Mouse (Mus musculus) heart, adult 2 months (tissue): ENCODE measurements around the gene Myh14. TPM values are rescaled to one million over a fixed set of nuclear protein-coding genes. Genes with fewer than 3 reads are reported as not detected.
"Not testable (repeated sequence)": the region's sequence is repeated elsewhere in the genome, so short reads cannot be mapped to it uniquely, and the experiment has no call there.

Source experiments
- DNase-seq, 2 experiments: peaks; one replicate each; pipeline ENCODE4 v3.0.0; 2021
- H3K27ac ChIP-seq: fragments of 200-600 bp; 2 replicates; pipeline ENCODE4 v1.8.1; 2022
- H3K27me3 ChIP-seq: fragments of 200-500 bp; 2 replicates; pipeline ENCODE4 v1.6.1; 2012; ENCODE audit warnings: mild to moderate bottlenecking, low read length, inconsistent platforms, mixed read lengths; ENCODE audit not compliant: control insufficient read depth, insufficient read depth
- H3K36me3 ChIP-seq: fragments of 200-500 bp; 2 replicates; pipeline ENCODE4 v1.6.1; 2012; ENCODE audit warnings: low read length, inconsistent platforms; ENCODE audit not compliant: control insufficient read depth, insufficient read depth
- H3K4me1 ChIP-seq: fragments of 200-500 bp; 2 replicates; pipeline ENCODE4 v1.6.1; 2011; ENCODE audit warnings: low read length; ENCODE audit not compliant: control insufficient read depth, insufficient read depth
- H3K4me3 ChIP-seq: fragments of 200-600 bp; 2 replicates; pipeline ENCODE4 v1.8.1; 2022
- H3K79me2 ChIP-seq: fragments of 200-500 bp; replicated peaks from 2 replicates; pipeline ENCODE4 v1.6.1; 2012; ENCODE audit warnings: mild to moderate bottlenecking, inconsistent platforms, low read length, moderate library complexity, mixed read lengths; ENCODE audit not compliant: control insufficient read depth, insufficient read depth
- H3K9ac ChIP-seq: fragments of 200-500 bp; 2 replicates; pipeline ENCODE4 v1.6.1; 2012; ENCODE audit warnings: low read depth, mild to moderate bottlenecking, control low read depth, inconsistent platforms, low read length, mixed read lengths
- CTCF ChIP-seq: fragments of 200-600 bp; IDR thresholded peaks from 2 replicates; pipeline ENCODE4 v1.8.1; 2022; ENCODE audit warnings: antibody characterized with exemption, mild to moderate bottlenecking, moderate library complexity
- EP300 ChIP-seq: fragments of 200-500 bp; IDR thresholded peaks from 2 replicates; pipeline ENCODE4 v1.6.1; 2011; ENCODE audit warnings: low read depth, low read length, control low read depth; ENCODE audit not compliant: insufficient read depth
- POLR2A ChIP-seq: fragments of 200-500 bp; IDR thresholded peaks from 2 replicates; pipeline ENCODE4 v1.6.1; 2011; ENCODE audit warnings: mild to moderate bottlenecking, low read depth, low read length, control low read depth; ENCODE audit not compliant: insufficient read depth
- WGBS: fragments of 180-500 bp; shearing (Covaris S2); methylation state at CpG from one replicate; pipeline ENCODE4 v1.1.7; 2018; 5-methylcytosine and 5-hydroxymethylcytosine counted together
- intact Hi-C: fragments of 180-260 bp; cut with DNase I; formaldehyde crosslinking; loops from one replicate; pipeline ENCODE4 v1.15.1; 2025
- long read RNA-seq: library from polyadenylated mRNA; stranded (forward); transcript quantifications from one replicate; pipeline ENCODE4 v2.0.0, GENCODE M21; 2021
- polyA plus RNA-seq: library from polyadenylated mRNA; depleted of rRNA; stranded (reverse); fragments of >200 nt; gene quantifications from 2 replicates; pipeline ENCODE4 v1.2.3, GENCODE M21; 2012; rRNA removed
- total RNA-seq, 2 experiments: library from RNA; stranded (reverse); gene quantifications; 2 replicates each; pipeline ENCODE4 v1.2.3; 2021

The Myh14 gene
- 10 to 100 TPM; 79.4 to 96.6 TPM for total RNA-seq
- polyA plus RNA-seq = 23.1 and 24.8 TPM in 2 replicates
- long read RNA-seq, full-length matches to known transcripts = 3 of 71 reads
- long read RNA-seq, partial matches to known transcripts = 25 of 71 reads
- long read RNA-seq, other reads (novel, unspliced or antisense) = 43 of 71 reads

DNA sequence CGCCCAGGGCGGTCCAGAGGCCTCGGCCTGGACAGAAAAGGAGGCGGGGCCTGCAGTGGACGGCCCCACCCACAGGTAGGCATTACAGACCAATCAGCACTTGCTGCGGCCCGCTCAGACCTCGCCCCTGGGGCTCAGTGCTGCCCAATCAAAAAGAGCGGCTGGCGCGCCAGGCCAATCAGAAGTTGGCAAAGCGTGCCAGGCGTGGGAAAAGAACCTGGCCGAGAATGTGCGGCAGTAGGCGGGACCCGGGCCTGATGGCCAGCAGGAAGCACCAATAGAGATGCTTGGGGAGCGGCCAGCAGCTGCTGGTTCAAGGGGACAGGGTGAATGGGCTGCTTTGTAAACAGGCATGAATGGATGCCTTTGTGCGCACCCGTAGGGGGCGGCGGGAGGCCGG lies at the start of gene Myh14:
Gene Myh14, minus strand, starts transcription at position 41 of the 400 bp plus-strand sequence.
- peak; percentile 80 to 90 for DNase-seq
- Histone ChIP-seq H3K4me3 (peak within 1 kb of the TSS; percentile 41), H3K9ac (peak within 1 kb of the TSS; percentile 69), H3K4me1 (no peaks in the 10 kb centered on the region), H3K36me3 (no peaks in the 10 kb centered on the region), H3K79me2 (no peaks in the 10 kb centered on the region), H3K27ac (peak within 1 kb of the TSS; percentile 77), H3K27me3 (no peaks in the 10 kb centered on the region)
- intact Hi-C loops = no loop called here
- TF ChIP-seq POLR2A (no peak), CTCF (peak; percentile 17; the same call in 1 of the 2 replicates)
- 2% methylated on average over 23 of the region's 23 CpGs for WGBS

DNA sequence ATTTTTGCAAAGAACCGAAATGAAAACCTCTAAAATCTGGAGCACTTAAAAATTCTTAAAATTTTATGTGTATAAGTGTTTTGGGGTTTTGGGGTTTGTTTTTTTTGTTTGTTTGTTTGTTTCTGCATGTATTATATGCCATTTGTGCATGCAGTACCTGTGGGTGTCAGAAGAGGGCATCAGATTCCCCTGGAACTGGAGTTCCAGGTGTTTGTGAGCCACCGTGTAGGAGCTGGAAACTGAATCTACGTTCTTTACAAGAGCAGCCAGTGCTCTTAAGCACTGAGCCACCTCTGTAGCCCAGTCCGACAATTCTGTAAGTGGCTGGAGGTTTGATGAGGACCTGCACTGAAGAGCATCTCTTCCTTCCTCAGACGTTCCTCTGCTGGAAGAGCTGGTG lies 39.2 kb upstream of the Myh14 start:
- no peak for DNase-seq
- H3K4me1 ChIP-seq = no peaks in the 10 kb centered on the region
- TF ChIP-seq POLR2A (no peak), CTCF (0 out of 2 replicates have a peak, but pooled peaks have one; percentile 6), EP300 (no peak)
- no peak overlapping the region for H3K27ac ChIP-seq
- H3K79me2 ChIP-seq = no peaks in the 10 kb centered on the region
- no peaks in the 10 kb centered on the region for H3K27me3 ChIP-seq
- no peaks in the 10 kb centered on the region for H3K36me3 ChIP-seq
- no peak overlapping the region for H3K4me3 ChIP-seq
- WGBS = 85% methylated on average over 5 of the region's 5 CpGs
- intact Hi-C loops = no loop called here
- H3K9ac ChIP-seq = no peak overlapping the region

DNA sequence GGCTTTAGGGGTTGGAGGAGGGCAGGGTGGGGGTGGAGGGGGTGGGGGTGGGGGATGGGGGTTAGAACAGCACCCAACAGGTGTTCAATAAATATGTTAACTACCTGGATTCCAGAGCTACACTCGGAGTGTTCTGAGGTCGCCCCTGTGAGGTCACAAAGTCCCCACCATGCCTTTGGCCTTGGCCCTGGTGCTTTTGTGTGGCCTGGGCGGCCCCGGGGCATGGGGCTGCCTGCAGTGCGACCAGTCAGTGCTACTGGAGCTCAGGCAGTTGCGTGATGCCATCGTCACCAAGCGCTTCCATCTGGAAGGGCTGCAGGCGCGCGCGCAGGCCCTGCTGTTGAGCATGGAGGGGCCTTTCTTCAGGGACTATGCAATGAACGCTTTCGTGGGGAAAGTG lies 37.9 kb upstream of the Myh14 start, which contains the start of gene Izumo2:
Gene Izumo2, plus strand, starts transcription at position 169 of the 400 bp plus-strand sequence.
- Histone ChIP-seq H3K27ac (no peak within 1 kb of the TSS), H3K27me3 (no peaks in the 10 kb centered on the region), H3K4me1 (no peaks in the 10 kb centered on the region), H3K9ac (no peak within 1 kb of the TSS), H3K79me2 (no peaks in the 10 kb centered on the region), H3K4me3 (no peak within 1 kb of the TSS), H3K36me3 (no peaks in the 10 kb centered on the region)
- WGBS = 75% methylated on average over 14 of the region's 14 CpGs
- DNase-seq = no peak
- TF ChIP-seq POLR2A (no peak), CTCF (no peak), EP300 (no peak)
- intact Hi-C loops = no loop called here

DNA sequence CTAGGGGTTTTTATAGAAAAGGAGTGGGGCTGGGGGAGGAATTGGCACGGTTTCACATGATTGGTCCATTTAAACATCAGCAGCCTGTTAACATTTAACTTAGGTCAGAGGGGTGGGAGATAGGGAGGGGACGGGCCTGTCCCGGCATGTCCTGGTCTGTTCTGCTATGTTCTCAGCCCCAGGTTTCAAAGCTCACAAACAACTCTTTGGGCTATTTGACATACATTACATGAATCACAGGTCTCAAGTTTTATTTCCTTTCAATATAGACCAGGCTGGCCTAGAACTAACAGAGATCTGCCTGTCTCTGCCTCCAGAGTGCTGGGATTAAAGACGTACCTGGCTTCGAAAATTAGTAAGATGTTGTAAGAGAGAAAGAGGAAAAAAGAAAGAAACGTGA lies 37.5 kb upstream of the Myh14 start:
- H3K27ac ChIP-seq, H3K4me1 ChIP-seq, intact Hi-C loops, H3K27me3 ChIP-seq, H3K4me3 ChIP-seq, DNase-seq, H3K9ac ChIP-seq, H3K79me2 ChIP-seq, H3K36me3 ChIP-seq: not testable (repeated sequence)
- WGBS = 86% methylated on average over 6 of the region's 6 CpGs

DNA sequence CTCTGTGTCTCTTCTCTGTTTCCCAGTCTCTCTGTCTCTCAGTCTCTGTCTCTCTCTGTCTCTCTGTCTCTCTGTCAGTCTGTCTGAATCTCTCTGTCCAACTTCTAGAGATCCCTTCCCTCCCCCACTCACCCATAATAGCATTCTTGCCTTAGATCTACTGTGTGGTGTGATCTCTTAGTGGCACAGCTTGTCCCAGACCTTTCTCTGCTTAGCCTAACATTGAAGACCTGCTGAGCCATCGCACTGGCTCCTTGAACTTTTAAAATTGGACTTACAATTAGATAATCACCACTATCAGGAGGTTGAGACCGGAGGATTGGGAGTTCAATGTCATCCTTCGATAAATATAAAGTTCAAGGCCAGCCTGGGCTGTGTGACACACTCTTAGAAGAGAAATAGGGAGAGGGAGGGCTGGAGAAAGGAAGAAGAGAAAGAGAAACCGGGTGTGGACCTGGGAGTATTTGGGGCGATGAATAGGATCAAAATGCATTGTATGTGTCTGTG lies 36.6 kb upstream of the Myh14 start:
- 82% methylated on average over 5 of the region's 5 CpGs for WGBS
- H3K79me2 ChIP-seq = no peaks in the 10 kb centered on the region
- H3K27ac ChIP-seq = no peak overlapping the region
- intact Hi-C loops = no loop called here
- H3K36me3 ChIP-seq = no peaks in the 10 kb centered on the region
- H3K4me3 ChIP-seq = no peak overlapping the region
- no peaks in the 10 kb centered on the region for H3K4me1 ChIP-seq
- H3K9ac ChIP-seq = no peak overlapping the region
- TF ChIP-seq POLR2A = no peak
- TF ChIP-seq CTCF = no peak
- no peak for TF ChIP-seq EP300
- no peak for DNase-seq
- H3K27me3 ChIP-seq = no peaks in the 10 kb centered on the region

DNA sequence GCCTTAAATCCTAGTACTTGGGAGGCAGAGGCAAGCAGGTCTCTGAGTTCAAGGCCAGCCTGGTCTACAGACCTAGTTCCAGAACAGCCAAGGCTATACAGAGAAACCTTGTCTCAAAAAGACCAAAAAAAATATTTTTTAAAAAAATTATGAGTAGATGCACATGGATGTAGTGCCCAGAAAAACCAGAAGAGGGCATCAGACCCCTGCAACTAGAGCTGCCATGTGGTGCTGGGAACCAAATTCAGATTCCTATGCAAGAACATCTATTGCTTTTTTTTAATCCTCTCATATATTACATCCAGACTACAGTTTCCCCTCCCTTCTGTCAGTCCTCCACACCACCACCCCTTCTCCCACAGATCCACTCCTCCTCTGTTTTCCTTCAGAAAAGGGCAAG lies 35.7 kb upstream of the Myh14 start:
- H3K36me3 ChIP-seq = no peaks in the 10 kb centered on the region
- DNase-seq = no peak
- H3K4me3 ChIP-seq = no peak overlapping the region
- no peaks in the 10 kb centered on the region for H3K79me2 ChIP-seq
- H3K27ac ChIP-seq = no peak overlapping the region
- TF ChIP-seq CTCF = no peak
- no peak for TF ChIP-seq POLR2A
- TF ChIP-seq EP300 = no peak
- no peaks in the 10 kb centered on the region for H3K4me1 ChIP-seq
- no peak overlapping the region for H3K9ac ChIP-seq
- no peaks in the 10 kb centered on the region for H3K27me3 ChIP-seq
- intact Hi-C loops = no loop called here
